Mouse (Mus musculus): Measurements from ENCODE around the gene Vps53. TPM values are rescaled to one million over a fixed set of nuclear protein-coding genes. Genes with fewer than 3 reads are reported as not detected.

Vps53 gene
- total RNA-seq, 2 experiments from 2014 or later = 78.3 to 81.6 TPM

- intact Hi-C loops (cut with DNase I) = no loop called here
- DNase-seq (ENCODE audit: low spot score in 2 of 2) = no peak
These were observed 105.0 kb downstream of the Vps53 start for GRCm38 (mm10) chr11:76074296-76075093.

GRCm38 (mm10) chr11:76069816-76070215 lies 109.6 kb downstream of the Vps53 start:
- intact Hi-C loops (cut with DNase I) = no loop called here
- no peak for DNase-seq (ENCODE audit: low spot score in 2 of 2)

GRCm38 (mm10) chr11:76066563-76067156 lies 112.8 kb downstream of the Vps53 start:
- intact Hi-C loops (cut with DNase I) = no loop called here
- DNase-seq (ENCODE audit: low spot score in 2 of 2) = no peak

GRCm38 (mm10) chr11:76065521-76066095 lies 113.8 kb downstream of the Vps53 start:
- intact Hi-C loops (cut with DNase I) = no loop called here
- DNase-seq (ENCODE audit: low spot score in 2 of 2) = no peak

GRCm38 (mm10) chr11:76064411-76064810 lies 115.0 kb downstream of the Vps53 start:
- DNase-seq (ENCODE audit: low spot score in 2 of 2) = no peak
- intact Hi-C loops (cut with DNase I) = no loop called here

- intact Hi-C loops (cut with DNase I) = no loop called here
- DNase-seq (ENCODE audit: low spot score in 2 of 2) = no peak
These were observed 118.5 kb downstream of the Vps53 start for GRCm38 (mm10) chr11:76060906-76061305.

- intact Hi-C loops (cut with DNase I) = no loop called here
- no peak for DNase-seq (ENCODE audit: low spot score in 2 of 2)
These were observed 119.5 kb downstream of the Vps53 start for GRCm38 (mm10) chr11:76059971-76060370.

GRCm38 (mm10) chr11:76056487-76056886 lies 123.0 kb downstream of the Vps53 start:
- intact Hi-C loops (cut with DNase I) = no loop called here
- DNase-seq (ENCODE audit: low spot score in 2 of 2) = no peak

GRCm38 (mm10) chr11:76052496-76052895 lies 127.0 kb downstream of the Vps53 start:
- intact Hi-C loops (cut with DNase I) = no loop called here

GRCm38 (mm10) chr11:76050967-76051512 lies 128.4 kb downstream of the Vps53 start:
- DNase-seq (ENCODE audit: low spot score in 2 of 2) = no peak
- intact Hi-C loops (cut with DNase I) = no loop called here

More at GRCm38 (mm10) chr11:76052496-76052895, 127.0 kb downstream of the Vps53 start:
- DNase-seq (ENCODE audit: low spot score in 2 of 2) = no peak

GRCm38 (mm10) chr11:76050509-76050908 lies 128.9 kb downstream of the Vps53 start:
- DNase-seq (ENCODE audit: low spot score in 2 of 2) = no peak
- intact Hi-C loops (cut with DNase I) = no loop called here

GRCm38 (mm10) chr11:76045367-76045766 lies 134.1 kb downstream of the Vps53 start:
- no peak for DNase-seq (ENCODE audit: low spot score in 2 of 2)
- intact Hi-C loops (cut with DNase I) = no loop called here

GRCm38 (mm10) chr11:76044468-76044867 lies 135.0 kb downstream of the Vps53 start:
- intact Hi-C loops (cut with DNase I) = loop anchor here (5.0 kb wide), 1 partner anchor 177 kb away; no protein-coding TSS in a partner anchor
- DNase-seq (ENCODE audit: low spot score in 2 of 2) = no peak

GRCm38 (mm10) chr11:76042882-76043281 lies 136.6 kb downstream of the Vps53 start:
- peak; percentile 58 to 92 for DNase-seq (ENCODE audit: low spot score in 2 of 2)
- intact Hi-C loops (cut with DNase I) = loop anchor here (5.0 kb wide), 1 partner anchor 176 kb away; no protein-coding TSS in a partner anchor

- DNase-seq (ENCODE audit: low spot score in 2 of 2) = no peak
- intact Hi-C loops (cut with DNase I) = loop anchor here (5.0 kb wide), 1 partner anchor 175 kb away; no protein-coding TSS in a partner anchor
These were observed 137.3 kb downstream of the Vps53 start for GRCm38 (mm10) chr11:76042041-76042638.

GRCm38 (mm10) chr11:76040761-76041376 lies 138.6 kb downstream of the Vps53 start:
- intact Hi-C loops (cut with DNase I) = loop anchor here (5.0 kb wide), 1 partner anchor 174 kb away; no protein-coding TSS in a partner anchor

GRCm38 (mm10) chr11:76040106-76040505 lies 139.3 kb downstream of the Vps53 start:
- DNase-seq (ENCODE audit: low spot score in 2 of 2) = no peak
- intact Hi-C loops (cut with DNase I) = loop anchor here (5.0 kb wide), 1 partner anchor 173 kb away; no protein-coding TSS in a partner anchor

More at GRCm38 (mm10) chr11:76040761-76041376, 138.6 kb downstream of the Vps53 start:
- no peak for DNase-seq (ENCODE audit: low spot score in 2 of 2)

- intact Hi-C loops (cut with DNase I) = loop anchor here (5.0 kb wide), 1 partner anchor 172 kb away; no protein-coding TSS in a partner anchor
- DNase-seq (ENCODE audit: low spot score in 2 of 2) = no peak
These were observed 140.0 kb downstream of the Vps53 start for GRCm38 (mm10) chr11:76039271-76040053.

Data from left cerebral cortex, postnatal 25 days (tissue).